Mouse (Mus musculus) limb, embryonic 15.5 days (tissue): Measurements from ENCODE around the gene Eif4e3. TPM values are rescaled to one million over a fixed set of nuclear protein-coding genes. Genes with fewer than 3 reads are reported as not detected.

Experiments
- ATAC-seq: fragments of 200-750 bp; cut with Nextera tagmentation; 2 replicates; pipeline ENCODE4 v1.8.0; 2017; ENCODE audit warnings: low read depth, moderate TSS enrichment; ENCODE audit not compliant: insufficient number of reproducible peaks, low FRiP score, low TSS enrichment
- H3K27ac ChIP-seq: fragments of 300-500 bp; sonication (generic); 2 replicates; pipeline ENCODE4 v1.5.1; 2015; ENCODE audit warnings: moderate library complexity, mild to moderate bottlenecking, inconsistent platforms
- H3K27me3 ChIP-seq: fragments of 300-500 bp; sonication (generic); 2 replicates; pipeline ENCODE4 v1.6.1; 2015; ENCODE audit warnings: inconsistent platforms
- H3K36me3 ChIP-seq: fragments of 300-500 bp; sonication (generic); 2 replicates; pipeline ENCODE4 v1.6.1; 2015; ENCODE audit warnings: inconsistent platforms
- H3K4me1 ChIP-seq: fragments of 300-500 bp; sonication (generic); 2 replicates; pipeline ENCODE4 v1.6.1; 2015; ENCODE audit warnings: inconsistent platforms
- H3K4me2 ChIP-seq: fragments of 300-500 bp; sonication (generic); 2 replicates; pipeline ENCODE4 v1.6.1; 2015; ENCODE audit warnings: mild to moderate bottlenecking, inconsistent platforms
- H3K4me3 ChIP-seq: fragments of 300-500 bp; sonication (generic); 2 replicates; pipeline ENCODE4 v1.5.1; 2015; ENCODE audit warnings: mild to moderate bottlenecking, inconsistent platforms
- H3K9ac ChIP-seq: fragments of 300-500 bp; sonication (generic); 2 replicates; pipeline ENCODE4 v1.6.1; 2015; ENCODE audit warnings: inconsistent platforms
- H3K9me3 ChIP-seq: fragments of 300-500 bp; sonication (generic); 2 replicates; pipeline ENCODE4 v1.6.1; 2016; ENCODE audit warnings: inconsistent platforms
- WGBS: fragments of 180-500 bp; shearing (Covaris S2); methylation state at CpG from one replicate; pipeline ENCODE4 v1.1.7; 2015; 5-methylcytosine and 5-hydroxymethylcytosine counted together
- polyA plus RNA-seq: library from polyadenylated mRNA; unstranded; fragments of >200 nt; fragmentation: Nextera tagmentation; extraction: Ambion mirVana; gene quantifications from 2 replicates; pipeline ENCODE4 v1.2.1, GENCODE M21; 2015

The Eif4e3 gene
- polyA plus RNA-seq, 1 experiment from 2014 or later: 12.2 TPM

DNA sequence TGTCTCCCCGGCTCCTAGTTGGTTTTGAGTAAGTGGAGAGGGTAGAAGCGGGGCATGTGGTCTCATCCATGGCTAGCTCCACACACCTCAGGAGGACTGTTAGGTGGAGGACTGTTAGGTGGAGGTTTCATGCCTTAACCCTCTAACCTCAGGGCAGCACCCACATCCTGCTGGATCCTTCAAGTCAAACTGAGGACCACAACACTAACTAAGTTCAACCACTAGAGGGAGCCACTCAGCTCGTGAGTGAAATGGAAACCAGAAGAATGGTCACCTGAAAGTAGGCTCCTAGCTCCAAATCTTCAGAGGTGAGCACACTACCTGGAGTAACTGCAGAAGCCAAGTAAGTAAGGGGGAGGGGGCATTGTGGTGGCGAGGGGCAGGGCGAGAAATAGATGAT lies 18.3 kb upstream of the Eif4e3 start:
- Histone ChIP-seq H3K4me3 (no peak overlapping the region), H3K9ac (no peak overlapping the region), H3K27ac (no peak overlapping the region), H3K4me1 (no peaks in the 10 kb centered on the region), H3K9me3 (no peaks in the 10 kb centered on the region), H3K36me3 (no peaks in the 10 kb centered on the region), H3K27me3 (peaks cover 2% of the 10 kb centered on the region; the same call in 1 of the 2 replicates), H3K4me2 (no peak overlapping the region)
- WGBS: 56% methylated on average over 5 of the region's 5 CpGs
- no peak for ATAC-seq

DNA sequence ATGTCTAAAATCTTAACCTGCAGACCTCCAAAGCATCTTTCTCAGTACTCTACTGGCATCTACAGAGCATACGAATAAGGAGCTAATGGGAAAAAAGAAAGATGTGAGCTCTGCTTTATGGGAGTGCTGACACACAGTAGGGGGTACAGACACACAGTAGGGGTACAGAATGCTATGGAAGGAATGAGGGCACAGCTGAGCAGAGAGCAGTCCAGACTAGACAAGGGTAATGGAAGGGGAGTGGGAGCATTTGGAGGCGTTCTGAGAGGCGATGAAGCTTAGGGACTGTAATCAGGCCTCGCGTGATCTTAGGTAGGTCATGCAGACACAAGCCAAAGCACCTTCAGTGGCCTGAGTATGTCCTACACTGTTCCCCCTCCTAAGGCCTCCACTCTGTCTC lies 17.4 kb upstream of the Eif4e3 start:
- Histone ChIP-seq H3K27ac (no peak overlapping the region), H3K36me3 (no peaks in the 10 kb centered on the region), H3K27me3 (peaks cover 2% of the 10 kb centered on the region; the same call in 1 of the 2 replicates), H3K4me3 (no peak overlapping the region), H3K9ac (no peak overlapping the region), H3K4me2 (no peak overlapping the region), H3K9me3 (no peaks in the 10 kb centered on the region), H3K4me1 (no peaks in the 10 kb centered on the region)
- no peak for ATAC-seq
- WGBS: 84% methylated on average over 5 of the region's 5 CpGs

DNA sequence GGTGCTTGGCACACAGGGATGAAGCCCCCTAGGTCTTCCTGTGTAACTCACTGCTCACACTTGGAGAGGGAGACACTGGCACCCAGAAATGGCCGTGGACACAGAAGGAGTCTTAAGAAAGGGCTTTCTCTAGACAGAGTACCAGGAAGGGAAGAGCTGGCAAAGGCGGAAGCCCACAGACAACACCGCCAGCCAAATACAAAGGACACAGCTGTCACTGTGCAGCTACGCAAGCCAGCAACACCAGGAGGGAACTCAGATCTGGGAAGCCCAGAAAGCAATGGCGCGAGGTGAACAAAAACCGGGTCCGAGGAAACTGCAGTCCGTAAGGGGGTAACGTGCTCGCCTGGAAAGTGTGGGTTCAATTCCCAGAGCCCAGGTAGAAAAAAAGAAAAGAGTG lies 11.5 kb upstream of the Eif4e3 start:
- no peaks in the 10 kb centered on the region for H3K9me3 ChIP-seq
- no peak overlapping the region for H3K27ac ChIP-seq
- WGBS: 90% methylated on average over 11 of the region's 11 CpGs
- H3K9ac ChIP-seq: no peak overlapping the region
- no peaks in the 10 kb centered on the region for H3K4me1 ChIP-seq
- ATAC-seq: no peak
- no peaks in the 10 kb centered on the region for H3K36me3 ChIP-seq
- no peak overlapping the region for H3K4me3 ChIP-seq
- H3K27me3 ChIP-seq: no peaks in the 10 kb centered on the region
- H3K4me2 ChIP-seq: no peak overlapping the region

DNA sequence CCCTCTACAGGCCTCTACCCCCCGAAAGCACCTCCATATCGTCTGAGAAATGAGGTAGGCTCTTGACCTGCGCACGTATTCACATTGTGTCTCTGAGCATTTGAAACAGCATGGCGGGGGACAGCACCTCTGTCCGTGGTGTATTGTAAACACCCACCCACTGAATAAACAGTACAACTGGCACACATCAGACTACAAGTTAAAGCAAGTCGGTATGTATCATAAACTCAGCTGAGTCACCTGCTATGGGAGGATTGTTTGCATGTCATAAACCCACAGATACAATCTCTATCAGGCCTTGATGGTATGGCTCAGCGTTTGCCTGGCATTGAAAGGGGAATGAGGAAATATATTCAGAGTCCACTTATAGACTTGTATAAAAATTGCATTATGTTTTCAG lies 10.8 kb upstream of the Eif4e3 start:
- Histone ChIP-seq H3K4me3 (no peak overlapping the region), H3K4me1 (no peaks in the 10 kb centered on the region), H3K9ac (no peak overlapping the region), H3K4me2 (no peak overlapping the region), H3K27ac (no peak overlapping the region), H3K27me3 (no peaks in the 10 kb centered on the region), H3K9me3 (no peaks in the 10 kb centered on the region), H3K36me3 (no peaks in the 10 kb centered on the region)
- no peak for ATAC-seq
- 74% methylated on average over 8 of the region's 8 CpGs for WGBS

DNA sequence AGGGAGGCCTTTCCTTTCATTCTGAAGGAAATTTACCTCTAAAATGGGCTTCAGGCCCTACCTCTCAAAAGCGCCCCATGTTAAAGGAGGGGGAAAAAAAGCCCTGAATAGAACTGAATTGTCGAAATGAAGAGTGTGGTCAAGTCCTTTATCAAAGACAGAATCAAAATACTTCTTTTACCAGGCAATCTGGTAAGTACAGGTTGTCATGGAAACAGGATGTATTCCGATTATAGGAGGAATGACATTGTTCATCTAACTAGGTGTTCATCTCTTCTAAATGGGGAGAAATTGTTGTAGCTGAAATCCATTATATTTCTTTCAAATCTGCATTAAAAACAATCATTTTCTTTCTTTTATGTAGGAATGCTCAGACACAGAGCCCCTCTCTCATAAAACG lies 7.9 kb upstream of the Eif4e3 start:
- Histone ChIP-seq H3K4me3 (no peak overlapping the region), H3K9me3 (no peaks in the 10 kb centered on the region), H3K4me1 (no peaks in the 10 kb centered on the region), H3K27me3 (no peaks in the 10 kb centered on the region), H3K36me3 (no peaks in the 10 kb centered on the region), H3K4me2 (no peak overlapping the region), H3K9ac (no peak overlapping the region), H3K27ac (no peak overlapping the region)
- no peak for ATAC-seq
- WGBS: 77% methylated on average over 4 of the region's 4 CpGs

DNA sequence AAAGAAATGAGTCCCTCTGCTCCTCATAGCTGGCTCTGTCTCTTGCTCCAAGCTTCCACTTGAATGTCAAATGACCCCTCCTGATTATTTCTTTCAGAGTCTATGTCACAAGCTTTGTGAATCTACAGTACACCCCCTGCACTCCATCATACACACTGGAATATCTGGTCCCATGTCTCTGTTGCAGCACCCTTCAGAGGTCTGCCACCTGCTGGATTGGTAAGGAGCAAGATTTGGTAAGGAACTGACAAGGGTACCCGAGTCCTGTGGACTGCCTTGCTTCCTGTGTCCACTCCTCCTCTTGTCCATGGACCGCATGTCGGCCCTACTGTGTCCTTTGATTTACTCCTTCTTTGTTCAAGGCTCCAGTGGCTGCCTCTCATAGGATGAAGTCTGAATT lies 5.2 kb upstream of the Eif4e3 start:
- no peaks in the 10 kb centered on the region for H3K36me3 ChIP-seq
- no peaks in the 10 kb centered on the region for H3K9me3 ChIP-seq
- no peak for ATAC-seq
- H3K4me3 ChIP-seq: no peak overlapping the region
- no peak overlapping the region for H3K27ac ChIP-seq
- peaks cover 8% of the 10 kb centered on the region for H3K4me1 ChIP-seq
- H3K27me3 ChIP-seq: 0 out of 2 replicates have a peak, but pooled peaks cover 3% of the 10 kb centered on the region
- H3K9ac ChIP-seq: no peak overlapping the region
- no peak overlapping the region for H3K4me2 ChIP-seq
- 65% methylated on average over 3 of the region's 3 CpGs for WGBS

DNA sequence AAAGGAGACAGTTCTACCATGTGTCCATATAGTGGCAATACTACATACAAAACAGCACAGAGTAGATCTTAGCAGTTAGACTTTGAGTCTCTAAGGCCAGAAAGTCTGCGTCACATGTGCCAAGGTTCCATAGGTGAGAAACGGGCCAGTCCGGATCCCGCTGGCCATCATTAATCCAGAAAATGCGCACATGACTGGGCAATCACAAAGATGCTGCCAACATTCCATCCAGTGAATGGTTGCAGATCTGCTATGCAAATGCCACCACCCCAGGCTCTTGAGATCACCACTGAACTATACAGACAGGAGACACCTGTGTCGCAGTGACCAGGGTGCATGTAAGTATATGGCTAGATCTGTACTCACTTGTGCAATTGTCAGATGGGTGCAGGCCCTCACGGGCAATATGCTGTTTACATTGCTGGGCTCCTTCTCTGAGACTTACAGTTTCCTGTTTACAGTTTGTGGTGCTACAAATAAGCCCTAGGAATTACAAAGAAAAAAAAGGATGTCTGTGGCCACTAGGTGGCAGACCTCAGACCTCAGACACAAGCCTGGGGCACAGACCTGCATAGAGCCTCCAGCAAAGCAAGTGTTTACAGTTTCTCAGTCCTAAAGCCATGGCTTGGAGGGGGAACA lies 4.0 kb upstream of the Eif4e3 start:
- Histone ChIP-seq H3K4me1 (peaks cover 19% of the 10 kb centered on the region), H3K4me2 (no peak overlapping the region), H3K4me3 (no peak overlapping the region), H3K27ac (no peak overlapping the region), H3K36me3 (no peaks in the 10 kb centered on the region), H3K27me3 (0 out of 2 replicates have a peak, but pooled peaks cover 3% of the 10 kb centered on the region), H3K9me3 (no peaks in the 10 kb centered on the region), H3K9ac (no peak overlapping the region)
- 80% methylated on average over 7 of the region's 7 CpGs for WGBS
- ATAC-seq: no peak

DNA sequence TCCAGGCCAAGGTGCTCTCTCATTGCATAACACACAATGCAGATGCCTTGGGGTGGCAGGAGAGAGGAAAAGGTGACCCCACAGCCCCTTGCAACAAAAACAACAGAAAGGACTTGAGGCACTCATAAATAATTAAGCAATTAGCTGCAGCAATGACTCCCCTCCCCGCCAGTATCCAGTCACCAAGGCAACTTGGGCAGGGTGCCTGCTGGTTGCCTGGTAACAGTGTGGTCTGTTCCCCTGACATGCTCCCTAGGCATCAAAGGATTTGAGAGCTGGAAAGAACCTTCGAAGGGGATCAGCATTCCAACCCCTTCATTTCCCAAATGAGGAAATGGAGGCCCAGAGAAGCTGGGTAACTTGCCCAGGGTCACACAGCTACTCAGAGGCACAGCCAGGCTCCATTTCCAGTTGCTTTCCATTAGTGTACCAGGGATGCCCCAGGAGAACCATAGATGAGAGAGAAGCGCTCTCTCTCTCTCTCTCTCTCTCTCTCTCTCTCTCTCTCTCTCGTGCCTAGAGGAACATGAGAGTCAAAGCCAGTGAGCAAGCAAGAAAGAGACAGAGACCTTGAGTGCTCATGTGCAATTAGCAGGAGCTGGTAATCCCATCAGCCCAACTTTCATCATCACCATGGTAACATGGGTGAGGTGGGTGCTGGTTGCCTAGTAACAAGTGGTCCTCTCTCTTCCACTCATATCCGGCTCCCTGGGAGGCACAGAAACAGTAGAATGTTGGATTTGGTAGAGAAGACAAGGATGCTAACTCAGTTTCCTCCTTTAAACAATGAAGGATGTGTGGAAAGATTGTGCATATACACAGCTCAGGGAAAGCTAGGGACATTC lies 3.1 kb upstream of the Eif4e3 start:
- Histone ChIP-seq H3K4me1 (peaks cover 22% of the 10 kb centered on the region), H3K9me3 (no peaks in the 10 kb centered on the region), H3K4me3 (no peak overlapping the region), H3K27me3 (0 out of 2 replicates have a peak, but pooled peaks cover 3% of the 10 kb centered on the region), H3K9ac (no peak overlapping the region), H3K4me2 (no peak overlapping the region), H3K27ac (no peak overlapping the region), H3K36me3 (no peaks in the 10 kb centered on the region)
- no peak for ATAC-seq
- WGBS: 36% methylated on average over 5 of the region's 5 CpGs

DNA sequence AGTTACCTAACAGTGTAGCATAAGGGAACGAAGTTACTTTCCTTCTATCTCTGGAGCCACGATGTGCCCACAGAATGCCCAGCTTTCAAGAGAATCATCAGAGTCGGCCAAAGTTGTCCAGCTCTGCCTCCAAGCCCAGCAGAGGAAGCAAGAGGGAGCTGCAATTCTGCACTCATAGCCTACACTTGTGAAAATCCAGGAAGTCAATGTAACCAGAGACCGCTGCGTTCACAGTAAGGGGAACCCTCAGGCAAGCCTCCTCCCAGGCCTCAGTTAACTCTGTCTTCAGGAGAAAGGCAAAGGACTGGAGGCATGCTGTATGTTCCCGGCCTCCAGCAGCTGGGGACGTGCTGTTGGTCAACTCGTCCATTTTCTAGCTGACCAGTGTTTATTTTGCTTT lies 719 bp upstream of the Eif4e3 start:
- Histone ChIP-seq H3K9me3 (no peaks in the 10 kb centered on the region), H3K4me1 (peaks cover 28% of the 10 kb centered on the region), H3K27ac (peak overlapping the region; percentile 47; the same call in 1 of the 2 replicates), H3K4me3 (peak overlapping the region; percentile 71), H3K9ac (no peak overlapping the region), H3K4me2 (peak overlapping the region; percentile 93), H3K27me3 (0 out of 2 replicates have a peak, but pooled peaks cover 3% of the 10 kb centered on the region), H3K36me3 (no peaks in the 10 kb centered on the region)
- ATAC-seq: no peak
- WGBS: 20% methylated on average over 8 of the region's 8 CpGs

DNA sequence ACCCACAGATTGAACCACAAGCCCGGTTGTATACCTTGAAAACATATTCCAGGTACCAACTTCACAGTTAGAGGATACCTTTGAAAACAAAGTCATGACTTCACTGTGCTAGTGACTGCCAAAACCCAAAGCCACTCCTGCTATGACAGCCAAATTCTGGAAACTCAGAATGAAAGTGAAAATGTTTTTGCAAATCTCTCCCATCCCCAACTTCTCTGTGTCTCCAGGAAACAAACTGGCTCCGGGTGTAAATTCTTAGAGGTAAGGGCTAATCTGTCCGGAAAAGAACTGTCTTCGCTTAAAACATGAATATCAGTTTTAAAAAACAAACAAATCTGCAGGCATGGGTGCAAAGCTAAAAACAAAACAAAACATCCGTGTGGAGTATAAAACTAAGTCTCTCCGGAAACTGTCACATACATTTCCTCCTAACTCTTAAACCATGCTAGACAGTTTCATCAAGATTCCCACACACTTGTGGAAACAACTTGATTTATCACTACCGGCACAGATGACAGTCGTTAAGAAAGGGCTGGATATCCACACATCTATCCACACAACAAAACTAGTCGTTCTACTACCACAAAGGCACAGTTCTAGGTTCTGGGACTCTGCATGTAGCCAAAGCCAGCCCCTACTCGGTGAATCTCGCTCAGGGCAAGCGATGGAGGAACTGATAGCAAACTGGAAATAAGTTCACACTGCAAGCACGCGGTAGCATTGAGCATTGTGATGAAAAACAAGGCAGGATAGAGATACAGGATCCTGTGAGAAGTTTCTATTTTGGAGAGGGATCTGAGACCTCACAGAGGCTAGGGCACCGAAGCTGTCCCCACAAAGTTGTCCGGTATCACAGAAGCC lies 884 bp downstream of the Eif4e3 start:
- ATAC-seq: no peak
- no peak overlapping the region for H3K27ac ChIP-seq
- H3K4me1 ChIP-seq: peaks cover 28% of the 10 kb centered on the region
- no peaks in the 10 kb centered on the region for H3K36me3 ChIP-seq
- H3K4me2 ChIP-seq: peak overlapping the region; percentile 93
- 22% methylated on average over 16 of the region's 16 CpGs for WGBS
- peak overlapping the region; percentile 71 for H3K4me3 ChIP-seq
- no peaks in the 10 kb centered on the region for H3K9me3 ChIP-seq
- H3K9ac ChIP-seq: peak overlapping the region; percentile 68
- H3K27me3 ChIP-seq: 0 out of 2 replicates have a peak, but pooled peaks cover 3% of the 10 kb centered on the region

DNA sequence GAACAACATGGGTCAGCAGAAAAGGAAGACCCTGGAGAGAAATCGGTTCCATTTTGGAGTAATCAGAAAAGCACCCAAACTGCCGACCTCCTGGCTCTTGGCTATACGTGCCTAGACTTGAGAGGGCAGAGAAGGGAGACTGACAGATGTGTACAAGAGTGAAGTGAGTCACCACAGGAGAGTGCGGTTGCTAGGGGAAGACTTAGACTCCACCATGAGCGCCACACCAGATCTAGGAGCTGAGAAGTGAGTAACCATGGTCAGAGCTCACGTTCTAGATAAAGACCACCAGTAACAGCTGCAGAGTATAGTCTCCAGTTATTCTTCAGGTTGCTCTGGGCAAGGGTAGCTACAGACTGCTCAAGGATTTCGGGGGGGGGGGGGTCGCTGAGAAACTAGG lies 3.3 kb downstream of the Eif4e3 start:
- H3K36me3 ChIP-seq: no peaks in the 10 kb centered on the region
- no peaks in the 10 kb centered on the region for H3K27me3 ChIP-seq
- no peak overlapping the region for H3K4me2 ChIP-seq
- H3K9ac ChIP-seq: no peak overlapping the region
- H3K4me1 ChIP-seq: peaks cover 28% of the 10 kb centered on the region
- no peaks in the 10 kb centered on the region for H3K9me3 ChIP-seq
- WGBS: 71% methylated on average over 8 of the region's 8 CpGs
- no peak overlapping the region for H3K27ac ChIP-seq
- ATAC-seq: no peak
- no peak overlapping the region for H3K4me3 ChIP-seq
